Mouse (Mus musculus): ENCODE results near the gene Olfr1126. TPM values are rescaled to one million over a fixed set of nuclear protein-coding genes. Genes with fewer than 3 reads are reported as not detected.
"Not testable (repeated sequence)": the region's sequence is repeated elsewhere in the genome, so short reads cannot be mapped to it uniquely, and the experiment has no call there.

The Olfr1126 gene
- polyA plus RNA-seq, 1 experiment, result not detected

DNA sequence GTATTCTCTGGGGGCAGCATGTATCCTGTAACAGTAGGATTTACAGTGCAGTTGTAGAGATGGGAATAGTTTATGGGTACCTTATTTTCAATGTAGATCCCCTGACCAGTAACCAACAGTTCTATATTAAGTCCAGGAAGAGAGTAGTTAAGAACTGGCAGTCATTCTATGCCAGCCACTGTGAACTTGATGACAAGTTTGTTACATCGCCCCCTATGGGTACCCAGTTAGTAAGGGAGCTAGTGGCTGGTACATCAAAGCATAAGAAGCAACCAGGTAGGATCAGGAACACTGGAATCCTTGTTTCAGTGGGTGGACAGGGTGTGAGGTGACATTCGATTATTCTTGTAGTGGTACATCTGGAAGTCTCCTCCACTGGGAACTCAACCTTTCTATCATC lies 28.5 kb downstream of the Olfr1126 start:
- Histone ChIP-seq H3K4me3 (ENCODE audit: control insufficient read depth, insufficient read depth, low read length) (no peak overlapping the region), H3K36me3 (ENCODE audit: control insufficient read depth, insufficient read depth, low read length) (no peaks in the 10 kb centered on the region), H3K27ac (ENCODE audit: control insufficient read depth, insufficient read depth, low read length) (no peak overlapping the region), H3K27me3 (ENCODE audit: control insufficient read depth, insufficient read depth, low read length) (no peaks in the 10 kb centered on the region), H3K4me1 (replicated peaks; ENCODE audit: control insufficient read depth, insufficient read depth, low read length) (no peaks in the 10 kb centered on the region)
- DNase-seq, result no peak
- no peak for TF ChIP-seq CTCF (IDR thresholded peaks at IDR 0.05; ENCODE audit: borderline replicate concordance, control insufficient read depth, extremely low read depth, insufficient read depth, low read length, poor library complexity)
- no peak for TF ChIP-seq POLR2A (IDR thresholded peaks at IDR 0.05; ENCODE audit: control insufficient read depth, extremely low read depth, insufficient read depth, low read length, poor library complexity)
- 73% methylated on average over 2 of the region's 2 CpGs for WGBS

DNA sequence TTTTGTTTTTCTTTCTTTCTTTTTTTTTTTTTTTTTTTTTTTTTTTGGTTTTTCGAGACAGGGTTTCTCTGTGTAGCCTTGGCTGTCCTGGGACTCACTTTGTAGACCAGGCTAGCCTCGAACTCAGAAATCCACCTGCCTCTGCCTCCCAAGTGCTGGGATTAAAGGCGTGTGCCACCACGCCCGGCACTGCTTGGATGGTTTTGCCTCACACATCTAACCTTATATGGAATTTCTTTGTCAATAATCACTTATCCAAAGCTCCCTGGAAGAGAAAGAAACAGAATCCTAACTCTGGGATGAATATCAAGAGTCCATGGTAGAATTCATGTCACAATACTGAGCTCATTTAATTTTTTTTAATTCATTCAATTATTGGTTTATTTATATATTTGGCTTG lies 43.2 kb downstream of the Olfr1126 start, which contains the start of gene Pramel7:
Gene Pramel7 (minus strand): TSS at position 101 of the 400 bp plus-strand sequence.
- not testable (repeated sequence) for H3K36me3 ChIP-seq (ENCODE audit: control insufficient read depth, insufficient read depth, low read length); H3K4me3 ChIP-seq (ENCODE audit: control insufficient read depth, insufficient read depth, low read length); H3K27ac ChIP-seq (ENCODE audit: control insufficient read depth, insufficient read depth, low read length); H3K27me3 ChIP-seq (ENCODE audit: control insufficient read depth, insufficient read depth, low read length); H3K4me1 ChIP-seq (replicated peaks; ENCODE audit: control insufficient read depth, insufficient read depth, low read length); DNase-seq
- 84% methylated on average over 4 of the region's 5 CpGs for WGBS

DNA sequence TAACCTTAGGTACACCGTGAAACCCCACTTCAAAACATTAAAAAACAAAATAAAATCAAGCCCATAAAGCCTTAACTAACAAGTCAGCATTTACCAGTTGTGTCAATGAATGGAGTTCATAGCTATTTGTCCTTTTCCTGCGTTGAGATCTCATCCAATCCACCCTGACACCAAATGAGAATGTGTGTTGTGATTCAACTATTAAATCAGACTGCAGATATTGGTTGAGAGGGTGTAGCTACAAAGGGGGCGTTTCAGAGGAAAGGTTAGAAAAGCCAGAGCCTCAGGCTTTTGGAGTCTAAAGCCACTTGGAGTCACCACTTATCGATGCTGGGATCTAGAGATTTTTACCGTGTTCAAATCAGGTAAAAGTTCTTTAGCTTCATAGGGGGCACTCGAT lies 52.5 kb downstream of the Olfr1126 start, which contains the start of gene Pramel6:
Gene Pramel6 (plus strand): TSS at position 301 of the 400 bp plus-strand sequence.
- no peak within 1 kb of the TSS for H3K4me3 ChIP-seq (ENCODE audit: control insufficient read depth, insufficient read depth, low read length)
- H3K27ac ChIP-seq (ENCODE audit: control insufficient read depth, insufficient read depth, low read length), result no peak within 1 kb of the TSS
- H3K36me3 ChIP-seq (ENCODE audit: control insufficient read depth, insufficient read depth, low read length), result no peaks in the 10 kb centered on the region
- WGBS, result 90% methylated on average over 6 of the region's 6 CpGs
- no peak for TF ChIP-seq CTCF (IDR thresholded peaks at IDR 0.05; ENCODE audit: borderline replicate concordance, control insufficient read depth, extremely low read depth, insufficient read depth, low read length, poor library complexity)
- no peak for TF ChIP-seq POLR2A (IDR thresholded peaks at IDR 0.05; ENCODE audit: control insufficient read depth, extremely low read depth, insufficient read depth, low read length, poor library complexity)
- H3K4me1 ChIP-seq (replicated peaks; ENCODE audit: control insufficient read depth, insufficient read depth, low read length), result no peaks in the 10 kb centered on the region
- no peak for DNase-seq
- no peaks in the 10 kb centered on the region for H3K27me3 ChIP-seq (ENCODE audit: control insufficient read depth, insufficient read depth, low read length)

Other genes starting within 250 kb of the Olfr1126 start
- gene Olfr1113, start 245.0 kb upstream of the Olfr1126 start, polyA plus RNA-seq (2012; rRNA removed), result not detected in 2 replicates
- gene Olfr1115, start 205.9 kb upstream of the Olfr1126 start, polyA plus RNA-seq (2012; rRNA removed), result not detected in 2 replicates
- not detected in 2 replicates for gene Olfr1116, start 186.4 kb upstream of the Olfr1126 start, polyA plus RNA-seq (2012; rRNA removed)
- gene Olfr1118, start 146.4 kb upstream of the Olfr1126 start, polyA plus RNA-seq (2012; rRNA removed), result not detected in 2 replicates
- gene Olfr1120, start 99.1 kb upstream of the Olfr1126 start, polyA plus RNA-seq (2012; rRNA removed), result not detected in 2 replicates
- gene Olfr1121, start 84.1 kb upstream of the Olfr1126 start, polyA plus RNA-seq (2012; rRNA removed), result not detected in 2 replicates
- gene Olfr1122, start 68.1 kb upstream of the Olfr1126 start, polyA plus RNA-seq (2012; rRNA removed), result not detected in 2 replicates
- not detected in 2 replicates for gene Olfr1123, start 37.3 kb upstream of the Olfr1126 start, polyA plus RNA-seq (2012; rRNA removed)
- gene Olfr1124, start 23.7 kb upstream of the Olfr1126 start, polyA plus RNA-seq (2012; rRNA removed), result not detected in 2 replicates
- gene Pramel7, start 43.1 kb downstream of the Olfr1126 start, polyA plus RNA-seq (2012; rRNA removed), result not detected in 2 replicates
- gene Pramel6, start 52.6 kb downstream of the Olfr1126 start, polyA plus RNA-seq (2012; rRNA removed), result not detected in 2 replicates
- gene Olfr153, start 77.8 kb downstream of the Olfr1126 start, polyA plus RNA-seq (2012; rRNA removed), result not detected in 2 replicates
- gene Olfr1128, start 91.6 kb downstream of the Olfr1126 start, polyA plus RNA-seq (2012; rRNA removed), result not detected in 2 replicates
- gene Olfr1129, start 119.9 kb downstream of the Olfr1126 start, polyA plus RNA-seq (2012; rRNA removed), result not detected in 2 replicates
- not detected in 2 replicates for gene Olfr1130, start 152.2 kb downstream of the Olfr1126 start, polyA plus RNA-seq (2012; rRNA removed)
- gene Olfr1131, start 173.1 kb downstream of the Olfr1126 start, polyA plus RNA-seq (2012; rRNA removed), result not detected in 2 replicates
- gene Olfr1132, start 183.6 kb downstream of the Olfr1126 start, polyA plus RNA-seq (2012; rRNA removed), result not detected in 2 replicates
- not detected in 2 replicates for gene Olfr1133, start 193.4 kb downstream of the Olfr1126 start, polyA plus RNA-seq (2012; rRNA removed)
- gene Olfr1134, start 204.5 kb downstream of the Olfr1126 start, polyA plus RNA-seq (2012; rRNA removed), result not detected in 2 replicates
- not detected in 2 replicates for gene Olfr1135, start 219.7 kb downstream of the Olfr1126 start, polyA plus RNA-seq (2012; rRNA removed)
- gene Olfr1136, start 240.0 kb downstream of the Olfr1126 start, polyA plus RNA-seq (2012; rRNA removed), result 0.40 TPM in 1 of 2 replicates, not detected in the other

Data from thymus, adult 2 months (tissue).